Mouse (Mus musculus) brain, embryonic 18.5 days (tissue): ENCODE data around the gene Tbx2.
A peak's percentile ranks its signal among the peaks of the same experiment; 100 is the strongest.

ENCODE experiments used
- DNase-seq: peaks from one replicate; pipeline ENCODE4 v3.0.0-alpha.2; 2012; ENCODE audit warnings: low read depth, low spot score

Gene Tbx2

GRCm38 (mm10) chr11:85832231-85832924 is at the start of gene Tbx2:
TSS of gene Tbx2 (plus strand) at chr11:85832551.
- DNase-seq = no peak

- peak; percentile 10 for DNase-seq
Measured at GRCm38 (mm10) chr11:85786113-85786718, 46.1 kb upstream of the Tbx2 start.

DNA sequence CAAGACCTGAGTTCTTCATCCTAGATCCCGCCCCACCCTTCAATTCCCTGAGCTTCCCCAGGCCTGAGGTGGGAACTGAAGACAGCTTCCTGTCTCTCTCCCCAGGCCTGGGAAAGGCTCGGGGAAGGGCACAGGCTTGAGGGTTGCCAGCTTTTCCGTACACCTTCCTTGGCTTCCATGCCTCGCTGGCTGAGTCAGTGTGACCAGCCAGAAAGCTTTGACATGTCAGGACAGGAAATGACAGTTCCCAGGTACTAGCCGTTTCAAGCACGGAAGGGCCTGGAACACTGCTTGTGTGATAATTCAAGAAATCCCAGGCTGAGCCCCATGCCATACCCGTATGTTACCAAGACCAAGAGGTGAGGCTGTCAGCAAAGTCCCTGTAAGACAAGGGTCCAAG is 42.6 kb upstream of the Tbx2 start:
- no peak for DNase-seq

DNA sequence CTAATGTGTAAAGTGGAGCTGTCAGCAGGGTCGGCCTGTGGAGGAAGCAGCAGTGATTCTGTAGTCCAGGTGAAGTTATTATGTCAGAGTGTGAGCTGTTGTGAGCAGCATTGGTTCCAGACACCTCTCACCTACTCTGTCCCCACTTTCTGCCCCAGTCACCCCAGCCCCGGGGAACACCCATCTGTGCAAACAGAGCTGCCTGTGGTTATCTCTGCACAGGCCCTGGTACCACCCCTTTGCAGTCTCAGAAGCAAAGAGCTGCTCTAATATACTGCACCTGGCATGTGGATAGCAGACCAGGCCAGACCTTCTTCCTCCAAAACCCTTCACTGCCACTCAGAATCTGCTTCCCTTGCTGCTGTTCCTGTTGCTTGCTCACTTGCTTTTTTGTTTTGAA is 42.1 kb upstream of the Tbx2 start:
- DNase-seq = no peak

GRCm38 (mm10) chr11:85791212-85791611 is 41.1 kb upstream of the Tbx2 start:
- no peak for DNase-seq

- no peak for DNase-seq
Measured at GRCm38 (mm10) chr11:85792534-85793215, 39.7 kb upstream of the Tbx2 start.

DNA sequence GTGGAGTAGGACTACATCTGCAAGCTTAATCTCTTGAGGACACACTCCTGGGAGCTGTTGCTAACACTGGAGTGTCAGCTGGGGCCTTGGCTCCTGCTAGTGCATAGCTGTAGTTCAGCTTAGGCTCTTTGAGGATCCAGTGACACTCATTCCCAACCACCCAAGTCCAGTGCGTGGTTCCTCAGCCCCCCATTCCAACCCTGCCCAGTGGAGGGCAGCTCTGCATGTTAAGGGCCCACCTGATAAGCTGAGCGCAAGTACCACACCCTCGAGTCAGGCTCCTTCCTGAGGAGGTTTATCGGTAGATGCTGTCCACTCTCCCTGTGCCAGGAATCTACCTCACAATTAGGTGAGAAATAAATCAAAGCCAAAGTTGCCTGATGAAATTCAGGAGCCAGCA is 32.9 kb upstream of the Tbx2 start:
- no peak for DNase-seq

- DNase-seq = no peak
Measured at GRCm38 (mm10) chr11:85799856-85800255, 32.5 kb upstream of the Tbx2 start.

- DNase-seq = no peak
Measured at GRCm38 (mm10) chr11:85800380-85800779, 32.0 kb upstream of the Tbx2 start.

DNA sequence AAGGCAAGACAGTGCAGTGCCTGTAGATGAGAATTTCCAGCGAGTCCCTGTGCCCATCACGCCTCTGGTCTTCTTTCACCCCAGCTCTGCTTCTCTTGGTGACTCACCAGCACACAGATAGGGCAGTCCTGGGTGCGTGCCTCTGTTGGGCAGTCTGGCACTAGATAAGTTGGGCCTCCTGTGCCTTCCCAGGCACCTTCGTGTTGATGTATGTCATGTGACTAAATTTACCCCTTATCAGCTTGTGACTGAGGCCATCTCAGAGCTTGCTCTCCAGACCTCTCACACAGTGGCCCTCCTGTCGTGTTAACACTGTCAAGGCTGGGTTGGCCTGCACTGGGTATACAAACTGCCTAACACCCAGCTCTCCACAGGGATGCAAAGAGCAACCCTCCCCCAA is 28.3 kb upstream of the Tbx2 start:
- no peak for DNase-seq

- DNase-seq = no peak
Measured at GRCm38 (mm10) chr11:85805779-85806178, 26.6 kb upstream of the Tbx2 start.

DNA sequence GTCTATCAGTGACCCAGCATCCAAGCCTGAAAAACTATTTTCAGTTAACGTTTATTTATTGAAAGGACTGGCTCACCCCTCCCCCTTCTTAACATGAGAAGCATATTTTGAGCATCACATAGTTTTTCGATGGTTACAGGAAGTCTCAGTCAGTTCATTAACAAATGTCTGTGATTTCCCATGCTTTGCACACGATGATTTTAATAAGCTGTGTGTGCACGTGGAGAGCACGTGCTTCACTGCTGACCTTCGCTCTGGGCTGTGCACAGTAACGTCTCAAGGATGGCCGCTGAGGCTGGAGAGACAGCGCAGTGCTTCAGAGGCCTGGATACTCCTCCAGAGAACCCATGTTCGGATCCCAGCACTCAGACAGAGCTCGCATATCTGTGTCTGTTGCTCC is 25.0 kb upstream of the Tbx2 start:
- no peak for DNase-seq

DNA sequence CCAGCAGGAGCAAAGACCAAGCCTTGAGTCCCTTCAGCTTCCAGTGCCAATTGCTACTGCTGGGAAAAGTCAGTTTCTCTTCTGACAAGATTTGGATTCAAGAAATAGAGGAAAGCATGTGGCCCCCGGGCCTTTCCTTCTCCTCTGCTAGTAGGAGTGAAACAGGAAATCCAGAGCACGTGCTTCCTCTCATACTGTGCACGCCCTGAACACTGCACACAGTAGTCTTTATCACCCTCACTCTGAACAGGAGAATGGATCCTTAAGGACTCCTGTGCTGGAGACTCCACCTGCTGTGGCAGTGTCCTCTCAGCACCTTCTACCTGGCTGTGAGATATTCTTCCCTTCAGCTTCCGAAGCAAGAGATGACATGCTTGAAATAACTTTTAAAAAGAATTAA is 21.1 kb upstream of the Tbx2 start:
- DNase-seq = no peak

DNA sequence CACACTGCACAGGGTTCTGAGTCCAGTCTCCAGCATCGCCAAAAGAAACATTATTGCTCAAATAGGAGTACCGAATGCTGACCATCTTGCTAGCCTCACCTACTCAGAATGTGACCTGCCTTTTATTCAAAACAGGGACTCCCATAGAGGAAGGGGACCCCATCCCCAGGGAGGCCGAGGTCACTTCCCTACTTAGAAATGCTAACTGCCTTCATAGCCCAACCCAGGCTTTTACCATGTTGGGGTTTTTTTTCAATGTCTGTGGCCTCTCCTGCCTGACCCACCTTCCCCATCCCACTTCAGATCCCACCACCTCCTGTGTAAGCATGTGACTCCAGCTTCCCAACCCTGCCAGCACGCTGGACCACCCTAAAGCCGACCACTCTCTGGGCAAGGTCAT is 20.7 kb upstream of the Tbx2 start:
- DNase-seq = no peak

GRCm38 (mm10) chr11:85812201-85812966 is 20.0 kb upstream of the Tbx2 start:
- no peak for DNase-seq

- DNase-seq = no peak
Measured at GRCm38 (mm10) chr11:85814678-85815077, 17.7 kb upstream of the Tbx2 start.

GRCm38 (mm10) chr11:85816471-85816870 is 15.9 kb upstream of the Tbx2 start:
- DNase-seq = no peak

DNA sequence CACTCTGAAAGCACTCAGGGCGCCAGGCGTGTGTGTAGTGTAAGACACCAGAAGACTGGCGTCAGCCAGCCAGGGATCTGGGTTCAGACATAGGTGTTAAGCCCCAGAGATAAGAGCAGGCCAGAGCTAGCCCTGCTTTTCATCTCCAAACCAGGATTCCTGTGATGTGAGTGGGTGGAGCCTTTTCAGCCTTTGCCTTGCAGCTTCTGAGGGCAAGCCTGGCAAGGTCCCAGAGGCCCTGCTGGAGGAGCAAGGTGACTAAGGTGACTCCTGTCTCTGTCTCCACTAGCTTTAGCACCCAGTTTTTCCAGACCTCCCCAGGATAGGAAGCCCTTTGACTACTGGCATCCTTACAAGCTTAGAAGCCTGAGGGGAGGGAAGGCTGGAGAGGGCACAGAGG is 13.9 kb upstream of the Tbx2 start:
- DNase-seq = no peak

- DNase-seq = no peak
Measured at GRCm38 (mm10) chr11:85820959-85821358, 11.4 kb upstream of the Tbx2 start.

GRCm38 (mm10) chr11:85821659-85822058 is 10.7 kb upstream of the Tbx2 start:
- DNase-seq = no peak

- DNase-seq = no peak
Measured at GRCm38 (mm10) chr11:85823181-85823580, 9.2 kb upstream of the Tbx2 start.

DNA sequence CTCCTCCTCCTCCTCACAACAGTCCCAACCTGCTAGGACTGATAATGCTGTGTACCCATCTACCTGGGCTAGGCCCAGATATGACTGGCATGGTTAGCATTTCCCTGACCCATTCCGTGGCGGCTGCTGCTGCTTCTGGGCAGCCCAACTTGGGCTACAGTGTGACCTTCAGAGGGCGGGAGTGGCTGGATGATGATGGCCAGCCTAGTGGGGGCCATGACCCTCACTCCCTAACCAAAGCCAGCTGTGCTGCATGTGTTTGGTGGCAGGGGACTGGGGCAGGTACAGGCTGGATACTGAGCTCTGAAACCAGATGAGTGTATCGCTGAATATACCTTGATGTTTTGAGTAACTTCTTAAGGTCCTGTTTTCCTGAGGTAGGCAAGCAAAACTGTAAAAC is 8.6 kb upstream of the Tbx2 start:
- no peak for DNase-seq
